Mouse (Mus musculus): ENCODE data around the gene Polr2b.

Gene Polr2b

DNA sequence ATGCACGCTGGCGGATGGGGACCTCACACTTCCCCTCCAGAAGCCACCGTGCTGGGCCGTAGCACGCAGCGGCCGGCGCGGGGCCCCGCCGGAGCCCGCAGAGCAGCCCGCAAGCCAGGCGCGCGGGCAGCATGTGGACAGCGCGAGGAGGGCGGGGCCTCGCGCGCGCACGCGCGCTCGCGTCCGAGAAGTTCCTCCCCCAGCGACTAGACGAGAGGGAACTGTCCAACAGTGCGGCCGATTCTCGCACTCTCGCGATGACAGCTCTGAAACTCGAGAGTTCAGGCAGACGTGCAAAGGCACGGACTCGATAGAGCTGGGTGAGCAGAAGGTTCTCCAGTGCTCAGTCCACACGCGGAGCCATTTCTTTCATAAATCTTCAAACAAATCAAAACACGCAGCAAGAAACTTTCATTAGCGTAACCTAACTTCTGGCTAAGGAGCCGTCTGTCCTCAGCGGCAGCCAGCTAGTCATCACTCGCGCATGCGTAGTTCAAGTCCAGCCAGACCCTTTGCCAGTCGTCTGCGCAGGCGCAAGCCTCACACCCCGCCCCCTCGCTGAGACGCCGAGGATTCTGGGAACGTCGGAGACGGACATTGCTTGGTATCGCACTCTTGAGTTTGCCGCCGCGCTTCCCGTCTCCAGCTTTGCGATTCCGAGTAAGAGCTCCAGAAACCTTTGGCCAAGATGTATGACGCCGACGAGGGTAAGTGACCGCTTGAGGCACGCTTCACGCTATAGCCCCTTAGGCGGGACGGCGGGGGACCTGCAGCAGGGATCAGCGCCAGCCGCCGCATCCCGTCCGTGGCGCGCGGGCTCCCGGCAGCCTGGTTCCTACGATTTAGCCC is at the start of gene Polr2b, which contains the start of gene Noa1:
TSS of gene Polr2b (plus strand) at position 224 of the 849 bp plus-strand sequence.
TSS of gene Noa1 (minus strand) at position 161 of the 849 bp plus-strand sequence.
- peak; percentile 99 for DNase-seq

DNA sequence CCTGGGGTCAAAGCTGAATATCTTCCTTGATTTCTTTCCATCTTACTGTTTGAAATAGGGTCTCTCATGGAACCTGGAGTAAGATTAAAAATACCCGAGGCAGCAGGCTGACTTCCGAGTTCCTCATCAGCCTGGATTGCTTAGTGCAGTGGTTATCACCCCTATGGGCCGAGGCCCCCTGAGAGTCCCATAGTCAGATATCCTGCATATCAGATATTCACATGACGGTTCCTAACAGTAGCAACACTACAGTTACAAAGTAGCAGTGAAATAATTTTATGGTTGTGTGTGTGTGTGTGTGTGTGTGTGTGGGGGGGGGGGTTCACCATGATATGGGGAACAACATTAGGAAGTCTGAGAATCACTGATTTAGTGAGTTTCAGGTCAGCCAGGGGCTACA is 48.8 kb upstream of the Polr2b start:
- no peak for DNase-seq

DNA sequence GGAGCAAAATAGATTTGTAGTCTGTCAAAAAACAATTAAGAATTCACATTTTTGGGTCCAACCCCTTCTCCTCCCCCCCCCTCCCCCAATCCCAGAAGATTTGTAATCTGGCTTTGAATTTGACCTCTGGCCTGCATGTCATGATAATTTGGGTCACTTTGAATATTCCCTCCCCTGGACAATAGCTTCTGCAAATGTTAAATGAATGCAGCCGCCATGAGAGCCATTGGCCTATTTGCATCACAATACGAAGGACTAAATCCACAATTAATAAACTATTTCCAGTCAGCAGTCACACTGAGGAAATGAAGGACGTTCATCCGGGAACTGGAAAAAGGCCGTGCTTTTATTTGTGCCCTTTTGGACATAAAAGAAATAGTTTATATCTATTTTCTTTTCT is 47.8 kb upstream of the Polr2b start:
- DNase-seq: no peak

DNA sequence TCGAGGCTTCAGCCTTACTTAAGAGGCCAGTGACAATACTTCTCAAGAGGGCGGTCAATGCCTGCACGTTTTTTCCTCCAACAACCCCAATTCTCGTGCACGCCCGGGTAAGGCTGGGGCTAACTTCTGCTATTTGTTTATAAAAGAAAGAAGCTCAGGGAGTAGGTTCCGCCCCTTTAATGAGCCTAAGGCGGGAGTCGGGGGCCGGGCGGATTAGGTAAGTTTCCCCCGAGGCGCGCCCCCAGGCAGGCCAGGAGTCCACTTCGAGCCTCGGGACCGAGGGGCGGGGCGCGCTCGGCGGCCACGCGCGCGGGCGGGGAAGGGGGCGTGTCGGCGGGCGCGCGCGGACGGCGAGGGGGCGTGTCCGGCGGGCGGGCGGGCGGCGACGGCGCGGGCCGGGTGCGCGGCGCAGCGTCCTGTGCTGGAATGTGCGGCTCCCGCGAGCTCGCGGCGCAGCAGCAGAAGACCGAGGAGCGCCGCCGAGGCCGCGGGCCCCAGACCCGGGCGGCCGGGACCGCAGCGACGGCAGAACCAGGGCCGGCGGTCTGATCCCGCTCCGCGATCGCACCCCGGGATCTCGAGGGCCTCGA is 44.8 kb upstream of the Polr2b start, which contains the start of gene Rest:
TSS of gene Rest (plus strand) at position 411 of the 590 bp plus-strand sequence.
- DNase-seq: peak; percentile 93

DNA sequence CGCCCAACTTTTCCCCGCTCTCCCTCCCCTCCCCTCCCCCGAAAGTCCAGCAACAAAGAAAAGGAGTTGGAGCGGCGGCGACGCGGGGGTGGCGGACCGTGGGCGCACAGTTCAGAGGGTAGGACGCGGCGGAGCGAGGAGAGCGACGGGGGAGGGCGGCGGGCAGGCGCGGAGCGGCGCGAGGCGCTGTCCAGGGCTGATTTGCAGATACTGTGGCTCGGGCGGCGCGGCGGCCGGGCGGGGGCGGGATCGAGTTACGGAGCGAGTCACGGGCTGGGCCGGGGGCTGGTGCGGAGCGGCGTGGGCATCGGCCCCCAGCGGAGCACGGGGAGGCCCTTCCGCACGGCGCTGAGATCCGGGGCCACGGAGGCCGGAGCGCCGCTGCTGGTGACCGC is 44.3 kb upstream of the Polr2b start:
- peak; percentile 89 for DNase-seq

DNA sequence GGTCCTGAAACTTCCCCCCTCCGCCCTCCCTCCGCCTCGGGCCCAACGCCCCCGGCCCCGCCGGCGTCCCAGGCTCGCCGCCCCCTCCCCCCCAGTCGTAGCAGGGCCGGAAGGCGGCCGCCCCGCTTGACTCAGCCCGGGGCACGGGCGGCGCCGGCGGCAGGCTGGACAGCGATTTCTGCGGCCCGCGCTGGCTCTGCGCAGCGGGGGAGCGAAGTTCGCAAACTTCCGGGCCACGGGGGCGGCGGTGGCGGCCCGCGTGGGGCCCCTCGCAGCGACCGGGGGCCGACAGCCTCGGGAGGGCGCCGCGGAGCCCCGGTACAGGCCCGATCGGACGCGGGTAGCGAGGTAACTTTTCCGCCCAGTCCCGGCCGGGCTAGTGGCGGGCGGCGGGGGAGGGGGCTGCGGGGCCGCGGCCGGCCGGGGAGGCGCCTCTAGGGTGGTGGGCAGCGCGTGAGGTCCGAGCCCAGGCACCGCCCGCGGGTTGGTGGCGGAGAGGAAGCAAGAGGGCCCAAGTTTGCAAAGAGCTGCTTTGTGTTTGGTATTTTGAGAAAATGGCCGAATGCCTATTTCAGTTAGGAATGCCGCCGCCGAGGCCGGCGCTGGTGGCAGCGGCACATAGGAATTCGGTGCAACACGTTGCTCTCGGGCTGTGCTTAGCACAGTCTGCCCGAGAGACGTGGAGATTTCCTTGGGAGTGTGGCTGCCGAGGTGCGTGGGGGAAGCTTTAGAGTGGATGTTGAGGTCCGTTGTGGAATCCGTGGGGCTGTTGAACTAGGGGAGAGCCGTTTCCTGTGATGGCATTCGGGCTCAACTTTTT is 43.7 kb upstream of the Polr2b start:
- DNase-seq: peak; percentile 77

DNA sequence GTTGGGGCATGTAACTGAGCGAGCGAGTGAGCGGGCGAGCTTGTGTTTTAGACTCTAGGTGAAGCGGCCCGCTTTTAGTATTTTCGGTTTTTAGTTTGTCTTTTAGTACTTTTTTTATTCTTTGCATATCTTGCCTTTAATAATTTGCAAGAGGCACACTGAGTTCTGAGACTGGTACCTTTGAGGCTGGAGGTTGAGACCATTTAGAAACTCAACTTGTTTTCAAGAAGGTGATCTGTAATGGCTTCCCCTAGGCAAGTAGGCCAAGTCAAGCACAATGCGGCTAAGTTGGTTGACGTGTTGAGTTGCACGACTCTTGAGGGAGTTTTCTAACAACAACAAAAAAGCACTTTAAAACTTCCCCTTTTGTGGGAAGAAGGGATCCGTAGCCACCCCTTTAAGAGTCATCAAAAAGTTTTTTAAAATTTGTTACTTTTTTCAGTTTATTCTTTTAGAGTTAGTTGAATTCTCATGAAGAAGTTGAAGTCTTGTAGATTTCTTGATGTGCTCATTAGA is 43.0 kb upstream of the Polr2b start:
- DNase-seq: no peak

DNA sequence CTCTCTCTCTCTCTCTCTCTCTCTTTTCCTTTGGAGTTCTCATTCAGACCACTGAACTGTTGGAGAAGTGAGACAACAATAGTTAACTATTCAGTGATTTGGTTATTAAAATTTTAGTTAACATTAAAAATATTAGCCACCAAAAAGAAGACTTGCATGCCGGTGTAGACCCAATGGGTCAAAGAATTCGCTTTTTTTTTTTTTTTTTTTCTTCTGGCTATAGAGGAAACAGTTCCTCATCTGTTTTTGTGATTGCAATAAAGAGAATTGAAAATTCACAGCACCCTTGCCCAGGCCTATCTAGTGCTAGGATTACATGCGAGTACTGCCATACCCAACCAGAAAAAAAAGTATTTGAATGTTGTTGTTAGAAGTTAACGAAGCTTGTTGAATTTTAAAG is 42.5 kb upstream of the Polr2b start:
- DNase-seq: no peak

DNA sequence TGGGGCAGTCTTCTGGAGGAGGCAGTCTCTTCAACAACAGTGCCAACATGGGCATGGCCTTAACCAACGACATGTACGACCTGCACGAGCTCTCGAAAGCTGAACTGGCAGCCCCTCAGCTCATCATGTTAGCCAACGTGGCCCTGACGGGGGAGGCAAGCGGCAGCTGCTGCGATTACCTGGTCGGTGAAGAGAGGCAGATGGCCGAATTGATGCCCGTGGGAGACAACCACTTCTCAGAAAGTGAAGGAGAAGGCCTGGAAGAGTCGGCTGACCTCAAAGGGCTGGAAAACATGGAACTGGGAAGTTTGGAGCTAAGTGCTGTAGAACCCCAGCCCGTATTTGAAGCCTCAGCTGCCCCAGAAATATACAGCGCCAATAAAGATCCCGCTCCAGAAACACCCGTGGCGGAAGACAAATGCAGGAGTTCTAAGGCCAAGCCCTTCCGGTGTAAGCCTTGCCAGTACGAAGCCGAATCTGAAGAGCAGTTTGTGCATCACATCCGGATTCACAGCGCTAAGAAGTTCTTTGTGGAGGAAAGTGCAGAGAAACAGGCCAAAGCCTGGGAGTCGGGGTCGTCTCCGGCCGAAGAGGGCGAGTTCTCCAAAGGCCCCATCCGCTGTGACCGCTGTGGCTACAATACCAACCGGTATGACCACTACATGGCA is 41.9 kb upstream of the Polr2b start:
- no peak for DNase-seq

DNA sequence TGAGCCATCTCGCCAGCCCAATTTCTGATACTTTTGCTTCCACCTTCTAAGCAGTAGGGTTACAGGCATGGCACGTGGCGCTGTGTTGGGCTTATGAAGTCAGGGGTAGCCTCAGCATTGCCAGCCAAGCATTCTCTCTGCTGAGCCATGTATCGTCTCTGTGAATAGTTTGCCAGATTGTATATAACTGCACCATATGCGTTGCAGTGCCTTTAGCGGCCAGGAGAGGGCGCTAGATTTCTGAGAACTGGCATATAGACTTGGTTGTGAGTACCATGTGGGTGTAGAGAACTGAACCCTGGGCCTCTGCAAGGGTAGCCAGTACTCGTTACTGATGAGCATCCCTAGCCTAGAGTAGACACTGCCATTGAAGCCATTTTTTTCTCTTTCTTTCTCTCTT is 40.5 kb upstream of the Polr2b start:
- no peak for DNase-seq

DNA sequence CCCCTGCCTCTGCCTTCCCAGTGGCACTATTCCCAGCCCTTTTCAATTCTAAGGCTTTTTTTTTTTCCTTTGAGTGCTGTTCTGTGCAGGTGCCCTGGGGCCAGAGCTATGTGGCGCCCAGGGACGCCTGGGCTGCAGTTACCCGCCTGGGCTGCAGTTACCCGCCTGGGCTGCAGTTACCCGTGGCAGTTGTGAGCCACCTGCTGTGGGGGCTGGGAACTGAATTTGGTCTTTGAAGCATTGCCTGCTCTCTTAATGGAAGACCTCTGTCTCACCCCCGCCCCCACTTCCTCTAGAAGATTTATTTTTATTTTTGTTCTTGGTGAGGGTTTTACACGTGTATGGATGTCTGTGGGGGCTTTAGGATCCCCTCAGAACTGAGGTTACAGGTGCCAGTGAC is 36.8 kb upstream of the Polr2b start:
- DNase-seq: no peak

DNA sequence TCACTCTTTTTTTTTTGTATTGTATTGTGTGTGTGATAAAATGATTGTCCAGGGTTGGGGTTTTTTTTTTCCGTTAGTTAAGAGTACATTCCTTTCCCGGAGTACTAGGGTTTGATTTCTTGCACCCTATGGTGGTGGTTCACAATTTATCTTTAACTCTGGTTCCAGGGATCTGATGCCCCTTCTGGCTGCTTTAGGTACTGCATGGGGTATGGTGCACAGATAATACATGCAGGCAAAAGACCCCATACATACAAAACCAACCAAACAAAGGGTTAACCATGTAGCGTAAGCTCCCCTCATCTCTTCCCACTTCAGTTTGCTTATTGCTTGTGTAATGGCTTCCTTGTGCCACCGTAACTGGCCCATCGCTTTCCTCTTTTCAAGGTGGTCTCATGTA is 34.0 kb upstream of the Polr2b start:
- DNase-seq: peak; percentile 33

DNA sequence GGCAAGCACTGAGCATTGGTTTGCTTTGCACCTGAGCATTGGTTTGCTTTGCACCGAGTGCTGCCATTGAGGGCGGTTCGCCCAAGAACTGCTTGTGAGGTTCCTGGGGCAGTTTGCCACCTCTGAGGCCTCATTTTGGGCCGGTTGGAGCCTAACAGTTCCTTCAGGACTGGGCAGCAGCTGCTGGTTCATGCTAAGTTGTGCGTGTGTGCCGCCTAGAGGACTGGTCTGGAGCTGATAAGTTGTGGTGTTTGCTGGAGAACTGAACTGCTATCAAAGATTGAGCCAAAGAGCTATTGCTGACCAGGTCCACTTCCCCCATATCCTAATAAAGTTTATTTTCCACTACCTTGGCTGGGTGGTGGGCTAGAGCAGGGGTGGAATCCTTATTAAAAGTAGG is 32.7 kb upstream of the Polr2b start:
- DNase-seq: no peak

DNA sequence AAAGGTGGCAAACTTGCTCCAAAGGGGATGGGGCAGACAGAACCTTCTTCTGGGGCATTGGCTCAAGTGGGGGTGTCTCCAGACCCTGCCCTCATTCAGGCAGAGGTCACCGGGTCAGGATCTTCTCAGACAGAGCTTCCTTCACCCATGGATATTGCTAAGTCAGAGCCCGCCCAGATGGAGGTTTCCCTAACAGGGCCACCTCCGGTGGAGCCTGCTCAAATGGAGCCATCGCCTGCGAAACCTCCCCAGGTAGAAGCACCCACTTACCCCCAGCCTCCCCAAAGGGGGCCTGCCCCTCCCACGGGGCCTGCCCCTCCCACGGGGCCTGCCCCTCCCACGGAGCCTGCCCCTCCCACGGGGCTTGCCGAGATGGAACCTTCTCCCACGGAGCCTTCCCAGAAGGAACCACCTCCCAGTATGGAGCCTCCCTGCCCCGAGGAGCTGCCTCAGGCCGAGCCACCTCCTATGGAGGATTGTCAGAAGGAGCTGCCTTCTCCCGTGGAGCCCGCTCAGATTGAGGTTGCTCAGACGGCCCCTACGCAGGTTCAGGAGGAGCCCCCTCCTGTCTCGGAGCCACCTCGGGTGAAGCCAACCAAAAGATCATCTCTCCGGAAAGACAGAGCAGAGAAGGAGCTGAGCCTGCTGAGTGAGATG is 28.3 kb upstream of the Polr2b start:
- no peak for DNase-seq

DNA sequence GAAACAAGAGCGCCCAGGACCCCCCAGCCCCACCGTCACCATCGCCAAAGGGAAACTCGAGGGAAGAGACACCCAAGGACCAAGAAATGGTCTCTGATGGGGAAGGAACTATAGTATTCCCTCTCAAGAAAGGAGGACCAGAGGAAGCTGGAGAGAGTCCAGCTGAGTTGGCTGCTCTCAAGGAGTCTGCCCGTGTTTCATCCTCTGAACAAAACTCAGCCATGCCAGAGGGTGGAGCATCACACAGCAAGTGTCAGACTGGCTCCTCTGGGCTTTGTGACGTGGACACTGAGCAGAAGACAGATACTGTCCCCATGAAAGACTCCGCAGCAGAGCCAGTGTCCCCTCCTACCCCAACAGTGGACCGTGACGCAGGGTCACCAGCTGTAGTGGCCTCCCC is 27.7 kb upstream of the Polr2b start:
- no peak for DNase-seq

DNA sequence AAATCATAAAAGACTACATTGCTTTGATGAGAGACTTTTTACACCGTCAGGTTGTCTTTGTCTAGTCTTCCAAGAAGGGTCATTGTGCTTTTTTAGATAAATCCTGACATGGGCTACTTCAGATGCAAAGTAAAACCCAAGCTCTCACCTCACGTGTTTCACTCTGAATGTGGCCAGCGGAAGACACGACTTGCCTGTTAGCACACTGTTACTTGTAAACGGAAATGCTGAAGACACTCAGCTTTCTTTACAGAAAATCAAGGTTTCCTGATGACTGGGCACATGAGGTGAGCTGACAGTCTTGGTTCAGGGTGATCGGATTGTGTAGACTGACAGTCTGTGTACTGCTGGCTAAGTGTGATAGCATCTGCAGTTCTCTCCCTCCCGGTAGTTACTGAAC is 24.3 kb upstream of the Polr2b start:
- no peak for DNase-seq

DNA sequence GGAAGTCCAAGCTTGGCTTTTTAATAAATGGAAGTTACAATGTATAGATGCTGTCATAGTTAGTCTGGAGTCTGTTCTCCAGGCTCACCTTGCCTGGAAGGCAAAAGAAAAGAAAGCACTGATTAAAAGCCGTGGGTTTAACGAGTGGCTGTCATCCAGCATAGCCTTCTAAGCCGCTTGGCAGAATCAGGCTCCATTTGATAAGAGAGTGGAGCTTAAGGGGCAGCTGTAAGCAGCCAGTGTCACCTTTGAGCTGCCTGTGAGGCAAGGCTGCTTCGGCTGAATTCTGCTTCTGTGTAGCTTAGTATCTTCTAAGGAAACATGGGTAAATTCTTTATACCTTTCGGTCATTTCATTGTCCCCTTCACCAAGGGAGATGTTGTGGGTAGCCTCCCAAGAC is 23.0 kb upstream of the Polr2b start:
- DNase-seq: no peak

DNA sequence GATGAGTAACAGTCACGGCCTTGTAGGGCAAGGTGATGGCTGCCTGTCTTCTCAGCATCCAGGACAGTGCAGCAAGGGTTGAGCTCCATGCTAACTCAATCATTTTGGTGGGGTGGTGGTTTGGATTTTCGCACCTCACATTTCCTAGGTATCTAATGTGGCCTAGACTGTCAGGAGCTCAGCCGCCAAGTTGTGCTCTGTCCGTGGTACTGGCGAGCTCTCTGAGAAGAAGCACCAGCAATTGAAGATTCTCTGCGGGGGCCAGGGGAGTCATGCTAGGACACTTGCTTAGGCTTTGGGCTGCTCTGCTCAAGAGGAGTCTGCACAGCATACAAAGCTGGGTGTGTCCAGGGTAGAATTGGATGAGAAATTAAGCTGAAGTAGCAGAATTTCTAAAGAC is 22.0 kb upstream of the Polr2b start:
- no peak for DNase-seq

DNA sequence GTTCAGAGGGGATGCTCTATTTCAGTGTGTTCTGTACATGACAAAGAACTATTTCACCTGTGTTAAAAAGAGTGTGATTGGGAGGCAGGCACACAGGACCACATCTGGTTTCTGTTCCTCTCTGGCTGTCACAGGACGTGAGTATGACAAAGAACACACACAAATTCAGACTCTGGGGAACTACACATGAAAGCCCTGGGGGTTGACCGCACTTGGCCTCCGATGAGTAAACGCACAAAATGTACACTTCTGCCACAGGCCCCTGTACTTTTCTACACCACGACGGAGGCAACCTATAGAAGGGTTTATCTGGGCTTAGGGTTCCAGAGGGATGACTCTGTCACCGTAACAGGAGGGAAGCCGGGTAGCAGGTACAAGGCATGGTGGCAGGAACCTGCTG is 20.3 kb upstream of the Polr2b start:
- no peak for DNase-seq

DNA sequence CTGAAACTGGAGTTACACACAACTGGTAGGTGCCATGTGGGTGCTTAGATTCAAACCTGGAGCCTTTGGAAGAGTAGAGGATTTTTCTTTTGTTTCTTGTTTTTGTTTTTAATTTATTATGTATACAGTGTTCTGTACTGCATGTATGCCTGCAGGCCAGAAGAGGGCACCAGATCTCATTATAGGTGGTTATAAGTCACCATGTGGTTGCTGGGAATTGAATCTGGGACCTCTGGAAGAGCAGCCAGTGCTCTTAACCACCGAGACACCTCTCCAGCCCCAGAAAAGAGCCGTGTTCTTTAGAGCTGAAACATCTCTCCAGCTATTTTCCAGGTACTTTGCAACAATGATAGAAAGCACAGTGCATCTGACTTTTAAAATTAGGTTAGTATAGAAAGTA is 19.3 kb upstream of the Polr2b start:
- DNase-seq: no peak

DNA sequence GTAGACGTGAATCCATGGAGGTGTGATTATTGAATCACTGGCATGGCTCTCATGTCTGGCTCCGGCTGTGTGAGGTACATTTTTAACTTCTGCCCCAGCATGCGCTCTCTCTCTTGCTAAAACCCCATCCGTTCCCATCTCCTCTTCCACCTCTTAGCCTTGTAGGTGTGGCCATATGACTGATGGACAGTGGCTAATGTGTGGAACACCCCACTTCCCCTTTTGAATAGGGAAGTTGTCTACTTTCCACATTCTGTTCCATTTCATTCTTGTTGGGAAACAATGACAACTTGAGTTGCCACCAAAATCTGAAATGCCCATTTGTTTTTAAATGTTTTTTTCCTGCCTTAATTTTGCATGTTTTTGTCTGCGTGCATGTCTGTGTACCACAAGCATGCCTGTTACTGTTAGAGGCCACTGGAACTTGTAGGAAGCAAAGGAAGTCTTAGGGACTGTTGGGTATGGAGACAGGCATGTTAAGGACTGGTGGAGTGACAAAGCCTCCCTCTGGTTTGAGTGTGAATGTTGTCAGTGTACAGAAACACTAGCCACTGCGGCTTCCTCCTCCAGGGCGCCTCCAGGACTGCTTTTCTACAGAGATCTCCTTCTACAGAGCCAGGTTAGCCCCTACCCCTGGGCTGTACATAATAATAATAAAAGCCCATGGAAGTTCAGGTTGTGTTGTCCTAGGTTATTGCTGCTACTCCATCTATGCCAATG is 17.0 kb upstream of the Polr2b start:
- no peak for DNase-seq

DNA sequence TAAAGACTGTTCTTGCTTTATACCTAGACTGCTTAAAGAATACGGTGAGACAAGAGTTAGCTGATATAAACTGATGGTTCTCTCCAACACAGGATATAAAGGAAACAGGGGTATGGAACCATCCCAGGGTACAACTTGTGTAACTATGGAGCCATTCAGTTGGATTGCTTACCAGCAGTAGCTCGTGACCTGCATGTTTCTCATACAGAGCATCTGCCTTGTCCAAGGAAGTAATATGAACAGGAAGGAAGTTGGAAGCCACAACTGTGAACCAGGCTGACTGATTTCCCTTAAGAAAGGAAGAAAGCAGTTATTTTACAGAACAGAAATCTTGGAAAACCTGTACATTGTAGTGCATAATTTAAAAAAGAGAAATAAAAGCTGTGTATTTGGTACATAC is 10.5 kb upstream of the Polr2b start:
- no peak for DNase-seq

Measured in kidney, postnatal 14 days (tissue).